Mouse (Mus musculus): Measurements from ENCODE around the gene Ciao2a. TPM values are rescaled to one million over a fixed set of nuclear protein-coding genes. Genes with fewer than 3 reads are reported as not detected.

Gene Ciao2a
- total RNA-seq, 2 experiments from 2014 or later, result 204 to 306 TPM

Other genes with a start within 250 kb of the Ciao2a start
- gene Pclaf, start 236.4 kb upstream of the Ciao2a start, total RNA-seq (2015), result 90.5 and 107 TPM in 2 replicates
- gene Pclaf, start 236.4 kb upstream of the Ciao2a start, total RNA-seq (2017), result 256 and 269 TPM in 2 replicates
- 15.1 and 17.0 TPM in 2 replicates for gene Trip4, start 217.8 kb upstream of the Ciao2a start, total RNA-seq (2015)
- gene Trip4, start 217.8 kb upstream of the Ciao2a start, total RNA-seq (2017), result 18.4 and 21.1 TPM in 2 replicates
- 18.9 and 26.5 TPM in 2 replicates for gene Csnk1g1, start 217.7 kb upstream of the Ciao2a start, total RNA-seq (2015)
- gene Csnk1g1, start 217.7 kb upstream of the Ciao2a start, total RNA-seq (2017), result 8.7 and 15.6 TPM in 2 replicates
- gene Ppib, start 66.4 kb upstream of the Ciao2a start, total RNA-seq (2015), result 466 and 518 TPM in 2 replicates
- 761 and 799 TPM in 2 replicates for gene Ppib, start 66.4 kb upstream of the Ciao2a start, total RNA-seq (2017)
- 0.17 and 0.37 TPM in 2 replicates for gene Snx22, start 56.9 kb upstream of the Ciao2a start, total RNA-seq (2015)
- 0.81 and 0.96 TPM in 2 replicates for gene Snx22, start 56.9 kb upstream of the Ciao2a start, total RNA-seq (2017)
- 54.4 and 54.8 TPM in 2 replicates for gene Snx1, start within 50 bp of the Ciao2a start, total RNA-seq (2015)
- 104 and 107 TPM in 2 replicates for gene Snx1, start within 50 bp of the Ciao2a start, total RNA-seq (2017)
- gene Dapk2, start 31.6 kb downstream of the Ciao2a start, total RNA-seq (2015), result 0.84 and 0.90 TPM in 2 replicates
- 0.83 and 2.5 TPM in 2 replicates for gene Dapk2, start 31.6 kb downstream of the Ciao2a start, total RNA-seq (2017)
- gene Herc1, start 223.8 kb downstream of the Ciao2a start, total RNA-seq (2015), result 33.4 and 39.9 TPM in 2 replicates
- 41.7 and 60.1 TPM in 2 replicates for gene Herc1, start 223.8 kb downstream of the Ciao2a start, total RNA-seq (2017)